Mouse (Mus musculus) cerebellum, postnatal 14 days (tissue): ENCODE data around the gene Emilin1.

Experiments used
- DNase-seq, 2 experiments: peaks; one replicate each; pipeline ENCODE4 v3.0.0; 2021; ENCODE audit warnings: mixed read lengths in 2 of 2

The Emilin1 gene

GRCm38 (mm10) chr5:30960814-30961213 lies 47.6 kb downstream of the Emilin1 start:
- DNase-seq: no peak

GRCm38 (mm10) chr5:30961545-30962505 lies 48.6 kb downstream of the Emilin1 start:
- DNase-seq: no peak

- no peak for DNase-seq
These were observed 50.7 kb downstream of the Emilin1 start for GRCm38 (mm10) chr5:30963916-30964315.

GRCm38 (mm10) chr5:30966189-30966588 lies 53.0 kb downstream of the Emilin1 start:
- no peak for DNase-seq

GRCm38 (mm10) chr5:30968416-30968815 lies 55.2 kb downstream of the Emilin1 start, which contains the start of gene Tcf23:
TSS of gene Tcf23 (plus strand) at chr5:30968662.
- no peak for DNase-seq

- no peak for DNase-seq
These were observed 56.2 kb downstream of the Emilin1 start for GRCm38 (mm10) chr5:30969440-30969839.
